Mouse (Mus musculus) heart, adult 2 months (tissue): Measurements from ENCODE around the gene Pde6d. TPM values are rescaled to one million over a fixed set of nuclear protein-coding genes. Genes with fewer than 3 reads are reported as not detected.
"Not testable (repeated sequence)": the region's sequence is repeated elsewhere in the genome, so short reads cannot be mapped to it uniquely, and the experiment has no call there.

Experiments
- DNase-seq, 2 experiments: peaks; one replicate each; pipeline ENCODE4 v3.0.0; 2021
- H3K27ac ChIP-seq: fragments of 200-600 bp; 2 replicates; pipeline ENCODE4 v1.8.1; 2022
- H3K27me3 ChIP-seq: fragments of 200-500 bp; 2 replicates; pipeline ENCODE4 v1.6.1; 2012; ENCODE audit warnings: mild to moderate bottlenecking, low read length, inconsistent platforms, mixed read lengths; ENCODE audit not compliant: control insufficient read depth, insufficient read depth
- H3K36me3 ChIP-seq: fragments of 200-500 bp; 2 replicates; pipeline ENCODE4 v1.6.1; 2012; ENCODE audit warnings: low read length, inconsistent platforms; ENCODE audit not compliant: control insufficient read depth, insufficient read depth
- H3K4me1 ChIP-seq: fragments of 200-500 bp; 2 replicates; pipeline ENCODE4 v1.6.1; 2011; ENCODE audit warnings: low read length; ENCODE audit not compliant: control insufficient read depth, insufficient read depth
- H3K4me3 ChIP-seq: fragments of 200-600 bp; 2 replicates; pipeline ENCODE4 v1.8.1; 2022
- H3K79me2 ChIP-seq: fragments of 200-500 bp; replicated peaks from 2 replicates; pipeline ENCODE4 v1.6.1; 2012; ENCODE audit warnings: mild to moderate bottlenecking, inconsistent platforms, low read length, moderate library complexity, mixed read lengths; ENCODE audit not compliant: control insufficient read depth, insufficient read depth
- H3K9ac ChIP-seq: fragments of 200-500 bp; 2 replicates; pipeline ENCODE4 v1.6.1; 2012; ENCODE audit warnings: low read depth, mild to moderate bottlenecking, control low read depth, inconsistent platforms, low read length, mixed read lengths
- CTCF ChIP-seq: fragments of 200-600 bp; IDR thresholded peaks from 2 replicates; pipeline ENCODE4 v1.8.1; 2022; ENCODE audit warnings: antibody characterized with exemption, mild to moderate bottlenecking, moderate library complexity
- EP300 ChIP-seq: fragments of 200-500 bp; IDR thresholded peaks from 2 replicates; pipeline ENCODE4 v1.6.1; 2011; ENCODE audit warnings: low read depth, low read length, control low read depth; ENCODE audit not compliant: insufficient read depth
- POLR2A ChIP-seq: fragments of 200-500 bp; IDR thresholded peaks from 2 replicates; pipeline ENCODE4 v1.6.1; 2011; ENCODE audit warnings: mild to moderate bottlenecking, low read depth, low read length, control low read depth; ENCODE audit not compliant: insufficient read depth
- WGBS: fragments of 180-500 bp; shearing (Covaris S2); methylation state at CpG from one replicate; pipeline ENCODE4 v1.1.7; 2018; 5-methylcytosine and 5-hydroxymethylcytosine counted together
- intact Hi-C: fragments of 180-260 bp; cut with DNase I; formaldehyde crosslinking; loops from one replicate; pipeline ENCODE4 v1.15.1; 2025
- polyA plus RNA-seq: library from polyadenylated mRNA; depleted of rRNA; stranded (reverse); fragments of >200 nt; gene quantifications from 2 replicates; pipeline ENCODE4 v1.2.3, GENCODE M21; 2012
- total RNA-seq, 2 experiments: library from RNA; stranded (reverse); gene quantifications; 2 replicates each; pipeline ENCODE4 v1.2.3; 2021

Pde6d gene
- total and polyA plus RNA-seq, 3 experiments = 27.9 to 47.6 (median 40.4) TPM

- WGBS = 87% methylated on average over 8 of the region's 8 CpGs
- intact Hi-C loops = no loop called here
- no peak for TF ChIP-seq CTCF
- no peak for TF ChIP-seq POLR2A
- no peak for TF ChIP-seq EP300
- H3K79me2 ChIP-seq = peaks cover 2% of the 10 kb centered on the region
- DNase-seq = no peak
- peak overlapping the region; percentile 100 for H3K27ac ChIP-seq
- H3K36me3 ChIP-seq = no peaks in the 10 kb centered on the region
- H3K4me3 ChIP-seq = peak overlapping the region; percentile 38
- no peaks in the 10 kb centered on the region for H3K27me3 ChIP-seq
- H3K4me1 ChIP-seq = peaks cover 4% of the 10 kb centered on the region; the same call in 1 of the 2 replicates
- no peak overlapping the region; the same call in 1 of the 2 replicates for H3K9ac ChIP-seq
These were observed 58.4 kb downstream of the Pde6d start for GRCm38 (mm10) chr1:86523776-86524618.

GRCm38 (mm10) chr1:86522286-86522871 is 60.0 kb downstream of the Pde6d start:
- no peaks in the 10 kb centered on the region for H3K36me3 ChIP-seq
- H3K27me3 ChIP-seq = no peaks in the 10 kb centered on the region
- no peak overlapping the region for H3K9ac ChIP-seq
- intact Hi-C loops = no loop called here
- DNase-seq = peak; percentile 64 to 73
- H3K4me1 ChIP-seq = peaks cover 4% of the 10 kb centered on the region; the same call in 1 of the 2 replicates
- H3K79me2 ChIP-seq = peaks cover 2% of the 10 kb centered on the region
- no peak for TF ChIP-seq POLR2A
- 0 out of 2 replicates have a peak, but pooled peaks have one; percentile 58 for TF ChIP-seq EP300
- H3K4me3 ChIP-seq = no peak overlapping the region
- WGBS = 54% methylated on average over 7 of the region's 7 CpGs
- peak overlapping the region; percentile 36; the same call in 1 of the 2 replicates for H3K27ac ChIP-seq

- no peaks in the 10 kb centered on the region for H3K79me2 ChIP-seq
- DNase-seq = no peak
- H3K36me3 ChIP-seq = no peaks in the 10 kb centered on the region
- H3K27me3 ChIP-seq = no peaks in the 10 kb centered on the region
- peaks cover 4% of the 10 kb centered on the region; the same call in 1 of the 2 replicates for H3K4me1 ChIP-seq
- no peak for TF ChIP-seq EP300
- TF ChIP-seq POLR2A = no peak
- TF ChIP-seq CTCF = peak; percentile 68
- H3K27ac ChIP-seq = no peak overlapping the region
- WGBS = 46% methylated on average over 7 of the region's 7 CpGs
- no peak overlapping the region for H3K9ac ChIP-seq
- intact Hi-C loops = no loop called here
- no peak overlapping the region for H3K4me3 ChIP-seq
These were observed 62.1 kb downstream of the Pde6d start for GRCm38 (mm10) chr1:86520361-86520760.

- Histone ChIP-seq H3K4me1 (no peaks in the 10 kb centered on the region; the same call in 1 of the 2 replicates), H3K27me3 (no peaks in the 10 kb centered on the region), H3K9ac (no peak overlapping the region), H3K27ac (no peak overlapping the region), H3K4me3 (no peak overlapping the region), H3K36me3 (no peaks in the 10 kb centered on the region), H3K79me2 (no peaks in the 10 kb centered on the region)
- intact Hi-C loops = no loop called here
- no peak for DNase-seq
- no peak for TF ChIP-seq POLR2A
- TF ChIP-seq EP300 = no peak
- no peak for TF ChIP-seq CTCF
- 73% methylated on average over 3 of the region's 3 CpGs for WGBS
These were observed 65.4 kb downstream of the Pde6d start for GRCm38 (mm10) chr1:86517076-86517475.

- Histone ChIP-seq H3K27ac (no peak overlapping the region), H3K36me3 (no peaks in the 10 kb centered on the region), H3K27me3 (no peaks in the 10 kb centered on the region), H3K4me1 (no peaks in the 10 kb centered on the region), H3K79me2 (no peaks in the 10 kb centered on the region), H3K4me3 (no peak overlapping the region), H3K9ac (no peak overlapping the region)
- TF ChIP-seq EP300 = no peak
- TF ChIP-seq CTCF = no peak
- TF ChIP-seq POLR2A = no peak
- 50% methylated on average over 6 of the region's 6 CpGs for WGBS
- intact Hi-C loops = no loop called here
- DNase-seq = no peak
These were observed 66.6 kb downstream of the Pde6d start for GRCm38 (mm10) chr1:86515715-86516410.

- DNase-seq, intact Hi-C loops: not testable (repeated sequence)
- 68% methylated on average over 1 of the region's 1 CpGs for WGBS
These were observed 69.4 kb downstream of the Pde6d start for GRCm38 (mm10) chr1:86513031-86513430.

More at GRCm38 (mm10) chr1:86513031-86513430, 69.4 kb downstream of the Pde6d start:
- H3K27ac ChIP-seq, H3K9ac ChIP-seq, H3K79me2 ChIP-seq, H3K4me1 ChIP-seq, H3K4me3 ChIP-seq, H3K36me3 ChIP-seq, H3K27me3 ChIP-seq: not testable (repeated sequence)
